Mouse (Mus musculus): ENCODE results near the gene Nav2. TPM values are rescaled to one million over a fixed set of nuclear protein-coding genes. Genes with fewer than 3 reads are reported as not detected.

Gene Nav2
- polyA plus RNA-seq, 1 experiment: 46.2 TPM

- no peak overlapping the region for H3K4me3 ChIP-seq (ENCODE audit: control insufficient read depth, insufficient read depth, low read length)
- no peak for TF ChIP-seq POLR2A (IDR thresholded peaks at IDR 0.05; ENCODE audit: control insufficient read depth, extremely low read depth, insufficient read depth, low read length, poor library complexity)
- no peak for TF ChIP-seq CTCF (IDR thresholded peaks at IDR 0.05; ENCODE audit: borderline replicate concordance, control insufficient read depth, extremely low read depth, insufficient read depth, low read length, poor library complexity)
- H3K4me1 ChIP-seq (replicated peaks; ENCODE audit: control insufficient read depth, insufficient read depth, low read length): no peaks in the 10 kb centered on the region
- WGBS: 92% methylated on average over 3 of the region's 3 CpGs
- no peaks in the 10 kb centered on the region for H3K36me3 ChIP-seq (ENCODE audit: control insufficient read depth, insufficient read depth, low read length)
- no peaks in the 10 kb centered on the region for H3K27me3 ChIP-seq (ENCODE audit: control insufficient read depth, insufficient read depth, low read length)
- DNase-seq: no peak
- H3K27ac ChIP-seq (ENCODE audit: control insufficient read depth, insufficient read depth, low read length): no peak overlapping the region
Observed at GRCm38 (mm10) chr7:49025991-49026390, 117.5 kb downstream of the Nav2 start.

- no peak overlapping the region for H3K27ac ChIP-seq (ENCODE audit: control insufficient read depth, insufficient read depth, low read length)
- 90% methylated on average over 5 of the region's 5 CpGs for WGBS
- TF ChIP-seq POLR2A (IDR thresholded peaks at IDR 0.05; ENCODE audit: control insufficient read depth, extremely low read depth, insufficient read depth, low read length, poor library complexity) (no peak), CTCF (IDR thresholded peaks at IDR 0.05; ENCODE audit: borderline replicate concordance, control insufficient read depth, extremely low read depth, insufficient read depth, low read length, poor library complexity) (no peak)
Observed at GRCm38 (mm10) chr7:49026466-49026865, 118.0 kb downstream of the Nav2 start.

GRCm38 (mm10) chr7:49029282-49030012 is 120.9 kb downstream of the Nav2 start:
- Histone ChIP-seq H3K27ac (ENCODE audit: control insufficient read depth, insufficient read depth, low read length) (no peak overlapping the region), H3K4me1 (replicated peaks; ENCODE audit: control insufficient read depth, insufficient read depth, low read length) (no peaks in the 10 kb centered on the region), H3K36me3 (ENCODE audit: control insufficient read depth, insufficient read depth, low read length) (no peaks in the 10 kb centered on the region), H3K27me3 (ENCODE audit: control insufficient read depth, insufficient read depth, low read length) (no peaks in the 10 kb centered on the region), H3K4me3 (ENCODE audit: control insufficient read depth, insufficient read depth, low read length) (no peak overlapping the region)
- DNase-seq: no peak
- WGBS: 71% methylated on average over 10 of the region's 10 CpGs
- TF ChIP-seq CTCF (IDR thresholded peaks at IDR 0.05; ENCODE audit: borderline replicate concordance, control insufficient read depth, extremely low read depth, insufficient read depth, low read length, poor library complexity) (no peak), POLR2A (IDR thresholded peaks at IDR 0.05; ENCODE audit: control insufficient read depth, extremely low read depth, insufficient read depth, low read length, poor library complexity) (no peak)

More at GRCm38 (mm10) chr7:49026466-49026865, 118.0 kb downstream of the Nav2 start:
- DNase-seq: no peak
- H3K27me3 ChIP-seq (ENCODE audit: control insufficient read depth, insufficient read depth, low read length): no peaks in the 10 kb centered on the region
- H3K4me3 ChIP-seq (ENCODE audit: control insufficient read depth, insufficient read depth, low read length): no peak overlapping the region
- H3K36me3 ChIP-seq (ENCODE audit: control insufficient read depth, insufficient read depth, low read length): no peaks in the 10 kb centered on the region
- H3K4me1 ChIP-seq (replicated peaks; ENCODE audit: control insufficient read depth, insufficient read depth, low read length): no peaks in the 10 kb centered on the region

GRCm38 (mm10) chr7:49032216-49032615 is 123.7 kb downstream of the Nav2 start:
- 83% methylated on average over 4 of the region's 4 CpGs for WGBS
- Histone ChIP-seq H3K4me1 (replicated peaks; ENCODE audit: control insufficient read depth, insufficient read depth, low read length) (no peaks in the 10 kb centered on the region), H3K27me3 (ENCODE audit: control insufficient read depth, insufficient read depth, low read length) (no peaks in the 10 kb centered on the region), H3K27ac (ENCODE audit: control insufficient read depth, insufficient read depth, low read length) (no peak overlapping the region), H3K4me3 (ENCODE audit: control insufficient read depth, insufficient read depth, low read length) (no peak overlapping the region), H3K36me3 (ENCODE audit: control insufficient read depth, insufficient read depth, low read length) (no peaks in the 10 kb centered on the region)
- TF ChIP-seq POLR2A (IDR thresholded peaks at IDR 0.05; ENCODE audit: control insufficient read depth, extremely low read depth, insufficient read depth, low read length, poor library complexity) (no peak), CTCF (IDR thresholded peaks at IDR 0.05; ENCODE audit: borderline replicate concordance, control insufficient read depth, extremely low read depth, insufficient read depth, low read length, poor library complexity) (no peak)
- DNase-seq: no peak

- 95% methylated on average over 2 of the region's 2 CpGs for WGBS
- Histone ChIP-seq H3K4me1 (replicated peaks; ENCODE audit: control insufficient read depth, insufficient read depth, low read length) (no peaks in the 10 kb centered on the region), H3K27ac (ENCODE audit: control insufficient read depth, insufficient read depth, low read length) (no peak overlapping the region), H3K4me3 (ENCODE audit: control insufficient read depth, insufficient read depth, low read length) (no peak overlapping the region), H3K36me3 (ENCODE audit: control insufficient read depth, insufficient read depth, low read length) (no peaks in the 10 kb centered on the region), H3K27me3 (ENCODE audit: control insufficient read depth, insufficient read depth, low read length) (no peaks in the 10 kb centered on the region)
- no peak for TF ChIP-seq CTCF (IDR thresholded peaks at IDR 0.05; ENCODE audit: borderline replicate concordance, control insufficient read depth, extremely low read depth, insufficient read depth, low read length, poor library complexity)
- no peak for TF ChIP-seq POLR2A (IDR thresholded peaks at IDR 0.05; ENCODE audit: control insufficient read depth, extremely low read depth, insufficient read depth, low read length, poor library complexity)
- no peak for DNase-seq
Observed at GRCm38 (mm10) chr7:49034253-49034652, 125.7 kb downstream of the Nav2 start.

- Histone ChIP-seq H3K4me1 (replicated peaks; ENCODE audit: control insufficient read depth, insufficient read depth, low read length) (no peaks in the 10 kb centered on the region), H3K36me3 (ENCODE audit: control insufficient read depth, insufficient read depth, low read length) (no peaks in the 10 kb centered on the region), H3K4me3 (ENCODE audit: control insufficient read depth, insufficient read depth, low read length) (no peak overlapping the region), H3K27me3 (ENCODE audit: control insufficient read depth, insufficient read depth, low read length) (no peaks in the 10 kb centered on the region), H3K27ac (ENCODE audit: control insufficient read depth, insufficient read depth, low read length) (no peak overlapping the region)
- DNase-seq: no peak
- WGBS: 94% methylated on average over 8 of the region's 8 CpGs
- no peak for TF ChIP-seq CTCF (IDR thresholded peaks at IDR 0.05; ENCODE audit: borderline replicate concordance, control insufficient read depth, extremely low read depth, insufficient read depth, low read length, poor library complexity)
- no peak for TF ChIP-seq POLR2A (IDR thresholded peaks at IDR 0.05; ENCODE audit: control insufficient read depth, extremely low read depth, insufficient read depth, low read length, poor library complexity)
Observed at GRCm38 (mm10) chr7:49040163-49040562, 131.6 kb downstream of the Nav2 start.
